In genomic region chr1:177322307-177322685, GRCm38 (mm10) we compare ENCODE assay signal across 9 mouse cellular contexts.
DNase-seq lines count a peak whose midpoint lies in the region; ATAC-seq lines count a peak whose summit lies in the region.
"Had no signal": no experiment of that assay in that cellular context is flagged by ENCODE, and none has a peak within 500 bp of the region (broad histone marks: within the 10 kb centered on the region; RNA-seq: fewer than 3 reads in every experiment).

No protein-coding gene starts in this region.

- intact Hi-C loops in heart, postnatal 14 days (cut with DNase I): no loop called here

- DNase-seq in heart, postnatal 14 days: no peak
- peak; percentile 20 for DNase-seq in brain, adult 2 months (ENCODE audit: low read depth, low spot score)
- DNase-seq in hindbrain, embryonic 14.5 days (ENCODE audit: low spot score): no peak
- no peak for DNase-seq in right cerebral cortex, adult 2 months (ENCODE audit: low spot score in 2 of 2)
- DNase-seq in adrenal gland, postnatal 4 days (ENCODE audit: low spot score in 2 of 2): no peak

- WGBS in heart, embryonic 11.5 days (ENCODE audit: insufficient replicate concordance): 6% methylated on average over 6 of the region's 6 CpGs
- WGBS in hindbrain, embryonic 14.5 days: 5% methylated on average over 6 of the region's 6 CpGs
- WGBS in midbrain, embryonic 16.5 days: 3% methylated on average over 6 of the region's 6 CpGs

- H3K4me3 ChIP-seq in heart, embryonic 11.5 days (ENCODE audit: low read depth, low read length): peak overlapping the region; percentile 47
- H3K4me3 ChIP-seq in hindbrain, embryonic 14.5 days (replicated peaks; ENCODE audit: low read length): peak overlapping the region; percentile 53
- peak overlapping the region; percentile 52 for H3K4me3 ChIP-seq in midbrain, embryonic 16.5 days (ENCODE audit: low read depth, low read length)
- H3K4me3 ChIP-seq: myocyte had no signal

- no peak overlapping the region for H3K27ac ChIP-seq in heart, embryonic 11.5 days (ENCODE audit: low read depth, low read length)
- H3K27ac ChIP-seq in hindbrain, embryonic 14.5 days: no peak overlapping the region; the same call in 1 of the 2 replicates
- H3K27ac ChIP-seq in midbrain, embryonic 16.5 days (ENCODE audit: low read length): peak overlapping the region; percentile 45

- peak overlapping the region; percentile 79 for H3K4me2 ChIP-seq in heart, embryonic 11.5 days
- peak overlapping the region; percentile 85 for H3K4me2 ChIP-seq in hindbrain, embryonic 14.5 days (replicated peaks)
- H3K4me2 ChIP-seq in midbrain, embryonic 16.5 days (ENCODE audit: low read length): peak overlapping the region; percentile 91

- H3K9me3 ChIP-seq in heart, embryonic 11.5 days (replicated peaks; ENCODE audit: control insufficient read depth, low read length): 0 out of 2 replicates have a peak, but pooled peaks cover 2% of the 10 kb centered on the region
- no peaks in the 10 kb centered on the region for H3K9me3 ChIP-seq in hindbrain, embryonic 14.5 days (ENCODE audit: control insufficient read depth, low read length)
- H3K9me3 ChIP-seq in midbrain, embryonic 16.5 days (replicated peaks; ENCODE audit: control insufficient read depth, low read length, poor library complexity, severe bottlenecking): no peaks in the 10 kb centered on the region; the same call in 1 of the 2 replicates

- ATAC-seq in heart, embryonic 11.5 days (replicated peaks; ENCODE audit: insufficient number of reproducible peaks, low FRiP score, low TSS enrichment): no peak
- peak; percentile 66 for ATAC-seq in hindbrain, embryonic 14.5 days (ENCODE audit: low FRiP score)
- peak; percentile 57 for ATAC-seq in midbrain, embryonic 16.5 days
- no peak for ATAC-seq in monocyte, adult 5-6 weeks (replicated peaks; ENCODE audit: insufficient number of reproducible peaks, low FRiP score, low TSS enrichment, poor library complexity, severe bottlenecking)

- H3K4me1 ChIP-seq in heart, embryonic 11.5 days (ENCODE audit: control insufficient read depth, insufficient read depth, low read length): no peaks in the 10 kb centered on the region; the same call in 1 of the 2 replicates
- H3K4me1 ChIP-seq in hindbrain, embryonic 14.5 days (replicated peaks; ENCODE audit: control insufficient read depth, insufficient read depth, low read length): 0 out of 2 replicates have a peak, but pooled peaks cover 4% of the 10 kb centered on the region
- H3K4me1 ChIP-seq in midbrain, embryonic 16.5 days (ENCODE audit: control insufficient read depth, insufficient read depth, low read length): peaks cover 5% of the 10 kb centered on the region

- H3K36me3 ChIP-seq in heart, embryonic 11.5 days (ENCODE audit: control insufficient read depth, insufficient read depth, low read length): no peaks in the 10 kb centered on the region
- H3K36me3 ChIP-seq in hindbrain, embryonic 14.5 days (replicated peaks; ENCODE audit: control insufficient read depth, insufficient read depth): no peaks in the 10 kb centered on the region
- no peaks in the 10 kb centered on the region for H3K36me3 ChIP-seq in midbrain, embryonic 16.5 days (ENCODE audit: control insufficient read depth, insufficient read depth, low read length)

- 0 out of 2 replicates have a peak, but pooled peaks cover 3% of the 10 kb centered on the region for H3K27me3 ChIP-seq in heart, embryonic 11.5 days (ENCODE audit: control insufficient read depth, insufficient read depth, low read length)
- H3K27me3 ChIP-seq in hindbrain, embryonic 14.5 days (ENCODE audit: control insufficient read depth, insufficient read depth, low read length): no peaks in the 10 kb centered on the region
- no peaks in the 10 kb centered on the region for H3K27me3 ChIP-seq in midbrain, embryonic 16.5 days (ENCODE audit: control insufficient read depth, insufficient read depth, low read depth, low read length)

- peak overlapping the region; percentile 39; the same call in 1 of the 2 replicates for H3K9ac ChIP-seq in heart, embryonic 11.5 days (ENCODE audit: low read depth, low read length)
- peak overlapping the region; percentile 71 for H3K9ac ChIP-seq in hindbrain, embryonic 14.5 days
- peak overlapping the region; percentile 53 for H3K9ac ChIP-seq in midbrain, embryonic 16.5 days (ENCODE audit: low read depth, low read length)

Comparison
In these comparisons a context has a peak if more than half of its experiments do, and no peak if none do; other contexts are left out.
1. ATAC-seq: peak in hindbrain, embryonic 14.5 days (single experiment) and midbrain, embryonic 16.5 days (single experiment); none in heart, embryonic 11.5 days (single experiment) and monocyte, adult 5-6 weeks (single experiment).
2. Peak in every context shown above with its lines, with median percentiles within 50 percentile points of each other: H3K4me2 ChIP-seq, H3K4me3 ChIP-seq and H3K9ac ChIP-seq.